Mouse (Mus musculus) heart, embryonic 10.5 days (tissue): ENCODE data around the gene Ctsw. TPM values are rescaled to one million over a fixed set of nuclear protein-coding genes. Genes with fewer than 3 reads are reported as not detected.

Experiments
- DNase-seq: peaks from one replicate; pipeline ENCODE4 v3.0.0-alpha.2; 2017; ENCODE audit warnings: low spot score
- H3K27ac ChIP-seq: fragments of 300-500 bp; sonication (generic); 2 replicates; pipeline ENCODE4 v1.5.1; 2016; ENCODE audit warnings: mild to moderate bottlenecking
- H3K27me3 ChIP-seq: fragments of 300-500 bp; sonication (generic); 2 replicates; pipeline ENCODE4 v1.6.1; 2016; ENCODE audit warnings: mild to moderate bottlenecking; ENCODE audit not compliant: poor library complexity, insufficient read depth, severe bottlenecking
- H3K36me3 ChIP-seq: fragments of 300-500 bp; sonication (generic); 2 replicates; pipeline ENCODE4 v1.6.1; 2016; ENCODE audit warnings: mild to moderate bottlenecking, moderate library complexity
- H3K4me1 ChIP-seq: fragments of 300-500 bp; sonication (generic); 2 replicates; pipeline ENCODE4 v1.6.1; 2016; ENCODE audit warnings: mild to moderate bottlenecking
- H3K4me3 ChIP-seq: fragments of 300-500 bp; sonication (generic); 2 replicates; pipeline ENCODE4 v1.5.1; 2016; ENCODE audit warnings: mild to moderate bottlenecking, moderate library complexity
- H3K9me3 ChIP-seq: fragments of 300-500 bp; sonication (generic); 2 replicates; pipeline ENCODE4 v1.6.1; 2016; ENCODE audit warnings: mild to moderate bottlenecking, moderate library complexity
- WGBS: fragments of 180-500 bp; shearing (Covaris S2); methylation state at CpG from one replicate; pipeline ENCODE4 v1.1.7; 2016; 5-methylcytosine and 5-hydroxymethylcytosine counted together
- polyA plus RNA-seq: library from polyadenylated mRNA; unstranded; fragments of >200 nt; fragmentation: Nextera tagmentation; extraction: Ambion mirVana; gene quantifications from 2 replicates; pipeline ENCODE4 v1.2.1, GENCODE M21; 2016

Gene Ctsw
- polyA plus RNA-seq, 1 experiment from 2014 or later: 1.1 TPM

GRCm38 (mm10) chr19:5455568-5455967, 12.7 kb downstream of the Ctsw start:
- peaks cover 16% of the 10 kb centered on the region for H3K36me3 ChIP-seq
- peak overlapping the region; percentile 90 for H3K4me3 ChIP-seq
- WGBS: 60% methylated on average over 8 of the region's 8 CpGs
- H3K4me1 ChIP-seq: peaks cover 38% of the 10 kb centered on the region
- peaks cover 24% of the 10 kb centered on the region; the same call in 1 of the 2 replicates for H3K27me3 ChIP-seq
- H3K9me3 ChIP-seq: no peaks in the 10 kb centered on the region
- peak overlapping the region; percentile 96 for H3K27ac ChIP-seq
- no peak for DNase-seq

GRCm38 (mm10) chr19:5455037-5455436, 13.3 kb downstream of the Ctsw start:
- H3K9me3 ChIP-seq: no peaks in the 10 kb centered on the region
- peaks cover 16% of the 10 kb centered on the region for H3K36me3 ChIP-seq
- DNase-seq: no peak
- peaks cover 38% of the 10 kb centered on the region for H3K4me1 ChIP-seq
- H3K4me3 ChIP-seq: peak overlapping the region; percentile 90
- H3K27ac ChIP-seq: no peak overlapping the region; the same call in 1 of the 2 replicates
- peaks cover 29% of the 10 kb centered on the region; the same call in 1 of the 2 replicates for H3K27me3 ChIP-seq
- 77% methylated on average over 12 of the region's 12 CpGs for WGBS

GRCm38 (mm10) chr19:5451766-5452165, 16.5 kb downstream of the Ctsw start:
- WGBS: 69% methylated on average over 6 of the region's 6 CpGs
- H3K36me3 ChIP-seq: peaks cover 16% of the 10 kb centered on the region
- peaks cover 42% of the 10 kb centered on the region for H3K4me1 ChIP-seq
- no peak overlapping the region for H3K4me3 ChIP-seq
- H3K27ac ChIP-seq: no peak overlapping the region
- no peak for DNase-seq
- H3K27me3 ChIP-seq: peaks cover 55% of the 10 kb centered on the region
- H3K9me3 ChIP-seq: no peaks in the 10 kb centered on the region

- Histone ChIP-seq H3K4me3 (no peak overlapping the region), H3K27me3 (peaks cover 76% of the 10 kb centered on the region)
These were observed 18.6 kb downstream of the Ctsw start for GRCm38 (mm10) chr19:5449673-5450072.

GRCm38 (mm10) chr19:5448354-5449150, 19.8 kb downstream of the Ctsw start:
- WGBS: 5% methylated on average over 36 of the region's 36 CpGs
- H3K27ac ChIP-seq: peak overlapping the region; percentile 22; the same call in 1 of the 2 replicates
- H3K36me3 ChIP-seq: peaks cover 4% of the 10 kb centered on the region; the same call in 1 of the 2 replicates
- peak overlapping the region; percentile 69 for H3K4me3 ChIP-seq
- peak; percentile 86 for DNase-seq
- H3K27me3 ChIP-seq: peaks cover 81% of the 10 kb centered on the region
- H3K4me1 ChIP-seq: peaks cover 19% of the 10 kb centered on the region
- H3K9me3 ChIP-seq: no peaks in the 10 kb centered on the region

More at GRCm38 (mm10) chr19:5449673-5450072, 18.6 kb downstream of the Ctsw start:
- no peaks in the 10 kb centered on the region for H3K9me3 ChIP-seq
- H3K4me1 ChIP-seq: peaks cover 21% of the 10 kb centered on the region
- 83% methylated on average over 3 of the region's 3 CpGs for WGBS
- H3K36me3 ChIP-seq: peaks cover 15% of the 10 kb centered on the region
- DNase-seq: no peak
- H3K27ac ChIP-seq: no peak overlapping the region

GRCm38 (mm10) chr19:5447515-5448353, 20.6 kb downstream of the Ctsw start, which contains the start of gene Fosl1:
Fosl1 (plus strand) TSS chr19:5447547.
- Histone ChIP-seq H3K36me3 (no peaks in the 10 kb centered on the region), H3K4me1 (peaks cover 19% of the 10 kb centered on the region), H3K9me3 (no peaks in the 10 kb centered on the region), H3K27me3 (peaks cover 81% of the 10 kb centered on the region), H3K4me3 (peak within 1 kb of the TSS; percentile 69), H3K27ac (peak within 1 kb of the TSS; percentile 22; the same call in 1 of the 2 replicates)
- 1% methylated on average over 70 of the region's 70 CpGs for whole genome bisulfite sequencing
- no peak for DNase-seq

- Histone ChIP-seq H3K27me3 (peaks cover 66% of the 10 kb centered on the region), H3K4me1 (peaks cover 19% of the 10 kb centered on the region), H3K27ac (no peak overlapping the region), H3K9me3 (no peaks in the 10 kb centered on the region), H3K36me3 (no peaks in the 10 kb centered on the region), H3K4me3 (no peak overlapping the region)
- 83% methylated on average over 5 of the region's 5 CpGs for WGBS
- DNase-seq: no peak
These were observed 22.6 kb downstream of the Ctsw start for GRCm38 (mm10) chr19:5445747-5446146.

GRCm38 (mm10) chr19:5444954-5445353, 23.4 kb downstream of the Ctsw start:
- H3K4me3 ChIP-seq: no peak overlapping the region
- WGBS: 26% methylated on average over 7 of the region's 7 CpGs
- peaks cover 19% of the 10 kb centered on the region for H3K4me1 ChIP-seq
- H3K27ac ChIP-seq: no peak overlapping the region
- H3K36me3 ChIP-seq: no peaks in the 10 kb centered on the region
- H3K9me3 ChIP-seq: no peaks in the 10 kb centered on the region
- DNase-seq: no peak
- H3K27me3 ChIP-seq: peaks cover 58% of the 10 kb centered on the region

GRCm38 (mm10) chr19:5444371-5444908, 23.9 kb downstream of the Ctsw start:
- Histone ChIP-seq H3K9me3 (no peaks in the 10 kb centered on the region), H3K4me1 (peaks cover 19% of the 10 kb centered on the region), H3K36me3 (no peaks in the 10 kb centered on the region), H3K27ac (no peak overlapping the region), H3K4me3 (no peak overlapping the region), H3K27me3 (peaks cover 53% of the 10 kb centered on the region)
- DNase-seq: no peak
- WGBS: 65% methylated on average over 9 of the region's 9 CpGs

GRCm38 (mm10) chr19:5433951-5434350, 34.4 kb downstream of the Ctsw start:
- 0 out of 2 replicates have a peak, but pooled peaks cover 12% of the 10 kb centered on the region for H3K27me3 ChIP-seq
- no peak for DNase-seq
- H3K4me1 ChIP-seq: peaks cover 20% of the 10 kb centered on the region
- no peaks in the 10 kb centered on the region for H3K36me3 ChIP-seq
- no peaks in the 10 kb centered on the region for H3K9me3 ChIP-seq
- H3K4me3 ChIP-seq: peak overlapping the region; percentile 61
- peak overlapping the region; percentile 90 for H3K27ac ChIP-seq
- WGBS: 54% methylated on average over 7 of the region's 7 CpGs

- peak; percentile 80 for DNase-seq
- Histone ChIP-seq H3K4me1 (peaks cover 20% of the 10 kb centered on the region), H3K27ac (peak overlapping the region; percentile 90), H3K9me3 (no peaks in the 10 kb centered on the region), H3K4me3 (peak overlapping the region; percentile 61), H3K27me3 (0 out of 2 replicates have a peak, but pooled peaks cover 12% of the 10 kb centered on the region), H3K36me3 (no peaks in the 10 kb centered on the region)
- WGBS: 11% methylated on average over 16 of the region's 16 CpGs
These were observed 35.1 kb downstream of the Ctsw start for GRCm38 (mm10) chr19:5432992-5433852.
